Mouse (Mus musculus) midbrain, postnatal 0 days (tissue): ENCODE measurements around the gene Farp1. TPM values are rescaled to one million over a fixed set of nuclear protein-coding genes. Genes with fewer than 3 reads are reported as not detected.

Experiments
- ATAC-seq: fragments of 200-750 bp; cut with Nextera tagmentation; 2 replicates; pipeline ENCODE4 v1.8.0; 2017; ENCODE audit warnings: moderate number of reproducible peaks, mild to moderate bottlenecking, moderate TSS enrichment, moderate library complexity; ENCODE audit not compliant: low FRiP score
- DNase-seq: peaks from one replicate; pipeline ENCODE4 v3.0.0-alpha.2; 2015; ENCODE audit warnings: low spot score
- H3K27ac ChIP-seq: fragments of 300-500 bp; sonication (generic); 2 replicates; pipeline ENCODE4 v1.5.1; 2014; ENCODE audit warnings: low read depth, mild to moderate bottlenecking, low read length, mixed read lengths
- H3K27me3 ChIP-seq: fragments of 300-500 bp; sonication (generic); 2 replicates; pipeline ENCODE4 v1.6.1; 2014; ENCODE audit warnings: low read length, control low read depth, mixed read lengths; ENCODE audit not compliant: insufficient read depth
- H3K36me3 ChIP-seq: fragments of 300-500 bp; sonication (generic); 2 replicates; pipeline ENCODE4 v1.6.1; 2014; ENCODE audit warnings: low read length, control low read depth, mixed read lengths; ENCODE audit not compliant: insufficient read depth
- H3K4me1 ChIP-seq: fragments of 300-500 bp; sonication (generic); 2 replicates; pipeline ENCODE4 v1.6.1; 2014; ENCODE audit warnings: mild to moderate bottlenecking, control low read depth, antibody characterized with exemption, low read length, mixed read lengths; ENCODE audit not compliant: insufficient read depth
- H3K4me2 ChIP-seq: fragments of 300-500 bp; sonication (generic); 2 replicates; pipeline ENCODE4 v1.6.1; 2014; ENCODE audit warnings: low read depth, mild to moderate bottlenecking, low read length, mixed read lengths; ENCODE audit not compliant: poor library complexity, severe bottlenecking
- H3K4me3 ChIP-seq: fragments of 300-500 bp; sonication (generic); 2 replicates; pipeline ENCODE4 v1.5.1; 2014; ENCODE audit warnings: low read depth, mild to moderate bottlenecking, low read length, moderate library complexity
- H3K9ac ChIP-seq: fragments of 300-500 bp; sonication (generic); replicated peaks from 2 replicates; pipeline ENCODE4 v1.6.1; 2014; ENCODE audit warnings: mild to moderate bottlenecking, low read length, moderate library complexity, mixed read lengths; ENCODE audit not compliant: poor library complexity, severe bottlenecking
- H3K9me3 ChIP-seq: fragments of 300-500 bp; sonication (generic); 2 replicates; pipeline ENCODE4 v1.6.1; 2016; ENCODE audit warnings: low read length, control low read depth
- CTCF ChIP-seq: IDR thresholded peaks from 2 replicates; pipeline ENCODE4 v1.5.1; 2016; ENCODE audit warnings: antibody characterized with exemption, mild to moderate bottlenecking
- WGBS: fragments of 180-500 bp; shearing (Covaris S2); extraction: QIAGEN DNeasy Blood & Tissue Kit; methylation state at CpG from one replicate; pipeline ENCODE4 v1.1.7; 2014; 5-methylcytosine and 5-hydroxymethylcytosine counted together
- polyA plus RNA-seq: library from polyadenylated mRNA; unstranded; fragments of >200 nt; fragmentation: Nextera tagmentation; extraction: Ambion mirVana; gene quantifications from 2 replicates; pipeline ENCODE4 v1.2.1, GENCODE M21; 2015
- total RNA-seq: library from RNA; depleted of rRNA; stranded (reverse); fragments of >200 nt; gene quantifications from 2 replicates; pipeline ENCODE4 v1.2.3, GENCODE M21; 2014

The Farp1 gene
- total and polyA plus RNA-seq, 2 experiments from 2014 or later: 41.8 to 113 TPM

GRCm38 (mm10) chr14:121280601-121281335 lies 245.8 kb downstream of the Farp1 start:
- Histone ChIP-seq H3K27me3 (no peaks in the 10 kb centered on the region), H3K4me1 (no peaks in the 10 kb centered on the region), H3K9ac (no peak overlapping the region), H3K4me2 (no peak overlapping the region), H3K9me3 (no peaks in the 10 kb centered on the region), H3K4me3 (no peak overlapping the region), H3K36me3 (peaks cover 56% of the 10 kb centered on the region), H3K27ac (no peak overlapping the region)
- DNase-seq (no peak), ATAC-seq (no peak)
- WGBS: 83% methylated on average over 16 of the region's 16 CpGs
- TF ChIP-seq CTCF: no peak

- H3K4me1 ChIP-seq: no peaks in the 10 kb centered on the region
- no peaks in the 10 kb centered on the region for H3K9me3 ChIP-seq
- no peak for TF ChIP-seq CTCF
- no peaks in the 10 kb centered on the region for H3K27me3 ChIP-seq
- peaks cover 56% of the 10 kb centered on the region for H3K36me3 ChIP-seq
- H3K4me3 ChIP-seq: no peak overlapping the region
- DNase-seq (no peak), ATAC-seq (no peak)
- H3K4me2 ChIP-seq: no peak overlapping the region
- H3K27ac ChIP-seq: no peak overlapping the region
- H3K9ac ChIP-seq: no peak overlapping the region
Measured at GRCm38 (mm10) chr14:121281336-121281710, 246.3 kb downstream of the Farp1 start.

GRCm38 (mm10) chr14:121285379-121286120 lies 250.6 kb downstream of the Farp1 start:
- no peak overlapping the region for H3K27ac ChIP-seq
- no peak for DNase-seq
- TF ChIP-seq CTCF: peak; percentile 66
- no peaks in the 10 kb centered on the region for H3K4me1 ChIP-seq
- no peak overlapping the region for H3K4me3 ChIP-seq
- H3K9me3 ChIP-seq: no peaks in the 10 kb centered on the region
- 97% methylated on average over 14 of the region's 14 CpGs for WGBS
- peaks cover 29% of the 10 kb centered on the region for H3K36me3 ChIP-seq
- no peak overlapping the region for H3K4me2 ChIP-seq
- H3K9ac ChIP-seq: no peak overlapping the region
- H3K27me3 ChIP-seq: no peaks in the 10 kb centered on the region
- no peak for ATAC-seq

- Histone ChIP-seq H3K27me3 (no peaks in the 10 kb centered on the region), H3K9ac (no peak overlapping the region), H3K4me2 (no peak overlapping the region), H3K36me3 (peaks cover 25% of the 10 kb centered on the region), H3K27ac (no peak overlapping the region), H3K4me1 (no peaks in the 10 kb centered on the region), H3K4me3 (no peak overlapping the region), H3K9me3 (no peaks in the 10 kb centered on the region)
- DNase-seq (no peak), ATAC-seq (no peak)
- TF ChIP-seq CTCF: no peak
- WGBS: 78% methylated on average over 8 of the region's 8 CpGs
Measured at GRCm38 (mm10) chr14:121291881-121292280, 256.9 kb downstream of the Farp1 start.

- Histone ChIP-seq H3K27ac (no peak overlapping the region), H3K36me3 (peaks cover 25% of the 10 kb centered on the region), H3K4me3 (no peak overlapping the region), H3K9me3 (no peaks in the 10 kb centered on the region), H3K4me2 (no peak overlapping the region), H3K27me3 (no peaks in the 10 kb centered on the region), H3K9ac (no peak overlapping the region), H3K4me1 (no peaks in the 10 kb centered on the region)
- ATAC-seq: no peak
- no peak for TF ChIP-seq CTCF
- WGBS: 96% methylated on average over 3 of the region's 3 CpGs
- DNase-seq: no peak
Measured at GRCm38 (mm10) chr14:121292391-121292790, 257.4 kb downstream of the Farp1 start.

- no peaks in the 10 kb centered on the region for H3K27me3 ChIP-seq
- no peak overlapping the region for H3K4me2 ChIP-seq
- WGBS: 85% methylated on average over 12 of the region's 12 CpGs
- H3K4me1 ChIP-seq: no peaks in the 10 kb centered on the region
- no peak overlapping the region for H3K27ac ChIP-seq
- no peak for TF ChIP-seq CTCF
- no peak for DNase-seq
- H3K9me3 ChIP-seq: no peaks in the 10 kb centered on the region
- H3K4me3 ChIP-seq: no peak overlapping the region
- H3K36me3 ChIP-seq: peaks cover 25% of the 10 kb centered on the region
- no peak for ATAC-seq
- H3K9ac ChIP-seq: no peak overlapping the region
Measured at GRCm38 (mm10) chr14:121294484-121294883, 259.5 kb downstream of the Farp1 start.
